Mouse (Mus musculus): ENCODE data around the gene Entpd1.
A peak's percentile ranks its signal among the peaks of the same experiment; 100 is the strongest.

Gene Entpd1

GRCm38 (mm10) chr19:40675329-40675728 is 63.2 kb downstream of the Entpd1 start:
- no peak for DNase-seq

GRCm38 (mm10) chr19:40678087-40678486 is 65.9 kb downstream of the Entpd1 start:
- no peak for DNase-seq

GRCm38 (mm10) chr19:40678532-40679307 is 66.6 kb downstream of the Entpd1 start:
- no peak for DNase-seq

- no peak for DNase-seq
Measured at GRCm38 (mm10) chr19:40679632-40680031, 67.5 kb downstream of the Entpd1 start.

- DNase-seq: no peak
Measured at GRCm38 (mm10) chr19:40684124-40684523, 72.0 kb downstream of the Entpd1 start.

- no peak for DNase-seq
Measured at GRCm38 (mm10) chr19:40684566-40684965, 72.4 kb downstream of the Entpd1 start.

GRCm38 (mm10) chr19:40687291-40687927 is 75.2 kb downstream of the Entpd1 start:
- DNase-seq: no peak

GRCm38 (mm10) chr19:40693201-40693600 is 81.0 kb downstream of the Entpd1 start:
- DNase-seq: no peak

GRCm38 (mm10) chr19:40696116-40696515 is 84.0 kb downstream of the Entpd1 start:
- no peak for DNase-seq

GRCm38 (mm10) chr19:40698103-40698853 is 86.1 kb downstream of the Entpd1 start:
- DNase-seq: no peak

GRCm38 (mm10) chr19:40699816-40700215 is 87.7 kb downstream of the Entpd1 start:
- DNase-seq: no peak

- DNase-seq: no peak
Measured at GRCm38 (mm10) chr19:40702406-40702805, 90.2 kb downstream of the Entpd1 start.

GRCm38 (mm10) chr19:40712889-40713628 is 100.9 kb downstream of the Entpd1 start:
- DNase-seq: no peak

- DNase-seq: no peak
Measured at GRCm38 (mm10) chr19:40714700-40715099, 102.5 kb downstream of the Entpd1 start.

GRCm38 (mm10) chr19:40716981-40717380 is 104.8 kb downstream of the Entpd1 start:
- no peak for DNase-seq

GRCm38 (mm10) chr19:40719439-40720105 is 107.4 kb downstream of the Entpd1 start:
- no peak for DNase-seq

- no peak for DNase-seq
Measured at GRCm38 (mm10) chr19:40720381-40720780, 108.2 kb downstream of the Entpd1 start.

- DNase-seq: peak; percentile 32 to 56
Measured at GRCm38 (mm10) chr19:40722137-40723038, 110.2 kb downstream of the Entpd1 start.

GRCm38 (mm10) chr19:40723516-40723915 is 111.3 kb downstream of the Entpd1 start:
- DNase-seq: no peak

- DNase-seq: no peak
Measured at GRCm38 (mm10) chr19:40726148-40726547, 114.0 kb downstream of the Entpd1 start.

GRCm38 (mm10) chr19:40726614-40727013 is 114.4 kb downstream of the Entpd1 start:
- no peak for DNase-seq

Data from cerebellum, postnatal 36 days (tissue).